ENCODE assay signal across 39 mouse cellular contexts in genomic region chr13:27334989-27335388, GRCm38 (mm10). TPM values are rescaled to one million over a fixed set of nuclear protein-coding genes. Genes with fewer than 3 reads are reported as not detected.
DNase-seq lines count a peak whose midpoint lies in the region; ATAC-seq lines count a peak whose summit lies in the region.
"Had no signal": no experiment of that assay in that cellular context is flagged by ENCODE, and none has a peak within 500 bp of the region (broad histone marks: within the 10 kb centered on the region; RNA-seq: fewer than 3 reads in every experiment).

No protein-coding gene starts in this region.

- H3K4me2 ChIP-seq in hindbrain, embryonic 11.5 days (replicated peaks; ENCODE audit: low read depth, low read length): no peak overlapping the region
- H3K4me2 ChIP-seq in hindbrain, embryonic 16.5 days (ENCODE audit: low read length): no peak overlapping the region
- no peak overlapping the region for H3K4me2 ChIP-seq in midbrain, embryonic 13.5 days (replicated peaks)
- no peak overlapping the region for H3K4me2 ChIP-seq in midbrain, embryonic 16.5 days (ENCODE audit: low read length)
- no peak overlapping the region for H3K4me2 ChIP-seq in forebrain, embryonic 13.5 days
- H3K4me2 ChIP-seq: heart, embryonic 15.5 days; liver, embryonic 12.5 days had no signal

- no peak overlapping the region for H3K4me3 ChIP-seq in hindbrain, embryonic 11.5 days (ENCODE audit: low read depth, low read length)
- H3K4me3 ChIP-seq in hindbrain, embryonic 16.5 days (ENCODE audit: low read length): no peak overlapping the region
- no peak overlapping the region for H3K4me3 ChIP-seq in midbrain, embryonic 13.5 days (replicated peaks)
- no peak overlapping the region for H3K4me3 ChIP-seq in midbrain, embryonic 16.5 days (ENCODE audit: low read depth, low read length)
- H3K4me3 ChIP-seq in forebrain, embryonic 13.5 days: no peak overlapping the region
- H3K4me3 ChIP-seq: erythroblast, embryonic 14.5 days; heart, embryonic 10.5 days; heart, embryonic 15.5 days; liver, embryonic 12.5 days; megakaryocyte, embryonic 14.5 days had no signal

- 54% methylated on average over 1 of the region's 1 CpGs for whole genome bisulfite sequencing in hindbrain, embryonic 11.5 days
- 50% methylated on average over 1 of the region's 1 CpGs for WGBS in hindbrain, embryonic 16.5 days
- 42% methylated on average over 1 of the region's 1 CpGs for WGBS in midbrain, embryonic 13.5 days
- WGBS in midbrain, embryonic 16.5 days: 31% methylated on average over 1 of the region's 1 CpGs
- 25% methylated on average over 1 of the region's 1 CpGs for WGBS in forebrain, embryonic 13.5 days

- no peak overlapping the region for H3K27ac ChIP-seq in hindbrain, embryonic 11.5 days (ENCODE audit: low read depth, low read length)
- H3K27ac ChIP-seq in hindbrain, embryonic 16.5 days (ENCODE audit: low read depth, low read length): no peak overlapping the region
- H3K27ac ChIP-seq in midbrain, embryonic 13.5 days: no peak overlapping the region
- H3K27ac ChIP-seq in midbrain, embryonic 16.5 days (ENCODE audit: low read length): no peak overlapping the region
- no peak overlapping the region for H3K27ac ChIP-seq in forebrain, embryonic 13.5 days
- H3K27ac ChIP-seq: heart, embryonic 10.5 days; heart, embryonic 15.5 days; kidney, postnatal 0 days; liver, embryonic 12.5 days had no signal

- H3K27me3 ChIP-seq in hindbrain, embryonic 11.5 days (ENCODE audit: control insufficient read depth, insufficient read depth, low read length): no peaks in the 10 kb centered on the region
- H3K27me3 ChIP-seq in hindbrain, embryonic 16.5 days (replicated peaks; ENCODE audit: control insufficient read depth, insufficient read depth, low read length): no peaks in the 10 kb centered on the region
- no peaks in the 10 kb centered on the region for H3K27me3 ChIP-seq in midbrain, embryonic 13.5 days
- H3K27me3 ChIP-seq in midbrain, embryonic 16.5 days (ENCODE audit: control insufficient read depth, insufficient read depth, low read depth, low read length): no peaks in the 10 kb centered on the region
- H3K27me3 ChIP-seq in forebrain, embryonic 13.5 days: 0 out of 2 replicates have a peak, but pooled peaks cover 4% of the 10 kb centered on the region
- H3K27me3 ChIP-seq: heart, embryonic 15.5 days; liver, embryonic 12.5 days; megakaryocyte, embryonic 14.5 days had no signal

- peak; percentile 82 for ATAC-seq in hindbrain, embryonic 11.5 days (ENCODE audit: low FRiP score)
- ATAC-seq in hindbrain, embryonic 16.5 days: no peak
- peak; percentile 84 for ATAC-seq in midbrain, embryonic 13.5 days
- ATAC-seq in midbrain, embryonic 16.5 days: no peak
- peak; percentile 86 for ATAC-seq in forebrain, embryonic 13.5 days
- ATAC-seq: activated CD4-positive, CD25-positive, alpha-beta regulatory T cell, adult 4 months; intestine, embryonic 16.5 days; liver, embryonic 12.5 days; liver, postnatal 0 days had no signal

- H3K4me1 ChIP-seq in hindbrain, embryonic 11.5 days (replicated peaks; ENCODE audit: control insufficient read depth, insufficient read depth, low read length): no peaks in the 10 kb centered on the region
- H3K4me1 ChIP-seq in hindbrain, embryonic 16.5 days (ENCODE audit: control insufficient read depth, insufficient read depth, low read depth, low read length): no peaks in the 10 kb centered on the region
- H3K4me1 ChIP-seq in midbrain, embryonic 13.5 days (replicated peaks): no peaks in the 10 kb centered on the region
- no peaks in the 10 kb centered on the region for H3K4me1 ChIP-seq in midbrain, embryonic 16.5 days (ENCODE audit: control insufficient read depth, insufficient read depth, low read length)
- no peaks in the 10 kb centered on the region; the same call in 1 of the 2 replicates for H3K4me1 ChIP-seq in forebrain, embryonic 13.5 days
- H3K4me1 ChIP-seq: heart, embryonic 10.5 days; heart, embryonic 15.5 days; liver, embryonic 12.5 days; megakaryocyte, embryonic 14.5 days had no signal

- no peaks in the 10 kb centered on the region for H3K36me3 ChIP-seq in hindbrain, embryonic 11.5 days (ENCODE audit: control insufficient read depth, insufficient read depth, low read length)
- no peaks in the 10 kb centered on the region for H3K36me3 ChIP-seq in hindbrain, embryonic 16.5 days (ENCODE audit: control insufficient read depth, insufficient read depth, low read length)
- no peaks in the 10 kb centered on the region for H3K36me3 ChIP-seq in midbrain, embryonic 13.5 days
- no peaks in the 10 kb centered on the region for H3K36me3 ChIP-seq in midbrain, embryonic 16.5 days (ENCODE audit: control insufficient read depth, insufficient read depth, low read length)
- no peaks in the 10 kb centered on the region for H3K36me3 ChIP-seq in forebrain, embryonic 13.5 days (ENCODE audit: poor library complexity, severe bottlenecking)
- H3K36me3 ChIP-seq: heart, embryonic 10.5 days; heart, embryonic 15.5 days; liver, embryonic 12.5 days had no signal

- peak; percentile 7 for DNase-seq in hindbrain, embryonic 11.5 days (ENCODE audit: low spot score)
- DNase-seq in embryo, embryonic 10.5 days (ENCODE audit: low spot score): peak; percentile 42
- DNase-seq in T-cell, adult 2 months (ENCODE audit: low spot score): no peak
- no peak for DNase-seq in lung, postnatal 4 days
- DNase-seq: adrenal gland, adult 2 months; adrenal gland, postnatal 36 days; cerebellum, adult 8-10 months; cerebellum, postnatal 25 days; gastrocnemius, postnatal 14 days; heart, adult 11 months; heart, postnatal 36 days; kidney, adult 8-10 months; layer of hippocampus, postnatal 36 days; left cerebral cortex, postnatal 4 days; liver, postnatal 0 days; lung, postnatal 36 days; retina, postnatal 1 day; right cerebral cortex, postnatal 14 days; thymus, postnatal 4 days had no signal

- H3K9ac ChIP-seq in hindbrain, embryonic 11.5 days (ENCODE audit: low read depth, low read length): no peak overlapping the region
- H3K9ac ChIP-seq in hindbrain, embryonic 16.5 days (ENCODE audit: low read depth, low read length): no peak overlapping the region
- H3K9ac ChIP-seq in midbrain, embryonic 13.5 days (replicated peaks): no peak overlapping the region
- no peak overlapping the region for H3K9ac ChIP-seq in midbrain, embryonic 16.5 days (ENCODE audit: low read depth, low read length)
- H3K9ac ChIP-seq in forebrain, embryonic 13.5 days: no peak overlapping the region
- H3K9ac ChIP-seq: heart, embryonic 15.5 days; liver, embryonic 12.5 days; liver, postnatal 0 days had no signal

- H3K9me3 ChIP-seq in hindbrain, embryonic 11.5 days (ENCODE audit: control insufficient read depth, low read length): no peaks in the 10 kb centered on the region
- H3K9me3 ChIP-seq in hindbrain, embryonic 16.5 days (ENCODE audit: control insufficient read depth, low read length): no peaks in the 10 kb centered on the region
- no peaks in the 10 kb centered on the region for H3K9me3 ChIP-seq in midbrain, embryonic 13.5 days
- no peaks in the 10 kb centered on the region for H3K9me3 ChIP-seq in midbrain, embryonic 16.5 days (replicated peaks; ENCODE audit: control insufficient read depth, low read length, poor library complexity, severe bottlenecking)
- H3K9me3 ChIP-seq in forebrain, embryonic 13.5 days (replicated peaks): no peaks in the 10 kb centered on the region
- H3K9me3 ChIP-seq: heart, embryonic 10.5 days; heart, embryonic 15.5 days; liver, embryonic 12.5 days; megakaryocyte, embryonic 14.5 days had no signal

RNA-seq across cellular contexts. Expression of gene Prl8a2, which starts 10.5 kb away (rescaled TPM):
- polyA plus RNA-seq in hindbrain, embryonic 11.5 days (2014; fragmentation: Nextera tagmentation; extraction: Ambion mirVana): not detected in 2 replicates
- polyA plus RNA-seq in hindbrain, embryonic 16.5 days (2015; fragmentation: Nextera tagmentation; extraction: Ambion mirVana): not detected in 2 replicates
- not detected in 2 replicates for polyA plus RNA-seq in midbrain, embryonic 13.5 days (2015; fragmentation: Nextera tagmentation; extraction: Ambion mirVana)
- polyA plus RNA-seq in midbrain, embryonic 16.5 days (2015; fragmentation: Nextera tagmentation; extraction: Ambion mirVana): not detected in 2 replicates
- polyA plus RNA-seq in forebrain, embryonic 13.5 days (2015; fragmentation: Nextera tagmentation; extraction: Ambion mirVana): not detected in 2 replicates
- polyA plus RNA-seq: activated CD4-positive, CD25-positive, alpha-beta regulatory T cell, adult 4 months; adrenal gland, adult 2 months; embryonic facial prominence, embryonic 14.5 days; erythroblast, embryonic 14.5 days; heart, embryonic 15.5 days; intestine, embryonic 16.5 days; kidney, postnatal 0 days; large intestine, adult 2 months; liver, embryonic 12.5 days; liver, postnatal 0 days; lung, embryonic 16.5 days; neural tube, embryonic 14.5 days; small intestine, adult 2 months; stomach, embryonic 14.5 days; testis, adult 2 months had no signal

RNA-seq across cellular contexts. Expression of gene Prl6a1, which starts 22.6 kb away (rescaled TPM):
- not detected in 2 replicates for polyA plus RNA-seq in hindbrain, embryonic 11.5 days (2014; fragmentation: Nextera tagmentation; extraction: Ambion mirVana)
- not detected in 2 replicates for polyA plus RNA-seq in hindbrain, embryonic 16.5 days (2015; fragmentation: Nextera tagmentation; extraction: Ambion mirVana)
- not detected in 2 replicates for polyA plus RNA-seq in midbrain, embryonic 13.5 days (2015; fragmentation: Nextera tagmentation; extraction: Ambion mirVana)
- polyA plus RNA-seq in midbrain, embryonic 16.5 days (2015; fragmentation: Nextera tagmentation; extraction: Ambion mirVana): not detected in 2 replicates
- not detected in 2 replicates for polyA plus RNA-seq in forebrain, embryonic 13.5 days (2015; fragmentation: Nextera tagmentation; extraction: Ambion mirVana)
- polyA plus RNA-seq: adrenal gland, adult 2 months; embryonic facial prominence, embryonic 14.5 days; erythroblast, embryonic 14.5 days; heart, embryonic 10.5 days; heart, embryonic 15.5 days; kidney, postnatal 0 days; large intestine, adult 2 months; liver, embryonic 12.5 days; liver, postnatal 0 days; lung, embryonic 16.5 days; neural tube, embryonic 14.5 days; small intestine, adult 2 months; stomach, embryonic 14.5 days; testis, adult 2 months; thymus, postnatal 0 days had no signal

RNA-seq across cellular contexts. Expression of gene Prl2b1, which starts 55.7 kb away (rescaled TPM):
- polyA plus RNA-seq in hindbrain, embryonic 11.5 days (2014; fragmentation: Nextera tagmentation; extraction: Ambion mirVana): not detected in 2 replicates
- not detected in 2 replicates for polyA plus RNA-seq in hindbrain, embryonic 16.5 days (2015; fragmentation: Nextera tagmentation; extraction: Ambion mirVana)
- not detected in 2 replicates for polyA plus RNA-seq in midbrain, embryonic 13.5 days (2015; fragmentation: Nextera tagmentation; extraction: Ambion mirVana)
- polyA plus RNA-seq in midbrain, embryonic 16.5 days (2015; fragmentation: Nextera tagmentation; extraction: Ambion mirVana): not detected in 2 replicates
- polyA plus RNA-seq in forebrain, embryonic 13.5 days (2015; fragmentation: Nextera tagmentation; extraction: Ambion mirVana): not detected in 2 replicates
- polyA plus RNA-seq: activated CD4-positive, CD25-positive, alpha-beta regulatory T cell, adult 4 months; adrenal gland, adult 2 months; embryonic facial prominence, embryonic 14.5 days; erythroblast, embryonic 14.5 days; heart, embryonic 10.5 days; heart, embryonic 15.5 days; intestine, embryonic 16.5 days; kidney, postnatal 0 days; large intestine, adult 2 months; liver, embryonic 12.5 days; liver, postnatal 0 days; lung, embryonic 16.5 days; neural tube, embryonic 14.5 days; small intestine, adult 2 months; stomach, embryonic 14.5 days; testis, adult 2 months; thymus, postnatal 0 days had no signal

Comparison
In these comparisons a context has a peak if more than half of its experiments do, and no peak if none do; other contexts are left out.
1. ATAC-seq: peak in hindbrain, embryonic 11.5 days (single experiment), midbrain, embryonic 13.5 days (single experiment) and forebrain, embryonic 13.5 days (single experiment); none in hindbrain, embryonic 16.5 days (single experiment) and midbrain, embryonic 16.5 days (single experiment).
2. DNase-seq: peak in hindbrain, embryonic 11.5 days (single experiment) and embryo, embryonic 10.5 days (single experiment); none in T-cell, adult 2 months (single experiment) and lung, postnatal 4 days (0 of 2).